Mouse (Mus musculus) right cerebral cortex, adult 18-20 months (tissue): ENCODE measurements around the gene Hoxb8.

Experiments used
- DNase-seq: peaks from one replicate; pipeline ENCODE4 v3.0.0; 2022; ENCODE audit warnings: mixed read lengths

Hoxb8 gene

DNA sequence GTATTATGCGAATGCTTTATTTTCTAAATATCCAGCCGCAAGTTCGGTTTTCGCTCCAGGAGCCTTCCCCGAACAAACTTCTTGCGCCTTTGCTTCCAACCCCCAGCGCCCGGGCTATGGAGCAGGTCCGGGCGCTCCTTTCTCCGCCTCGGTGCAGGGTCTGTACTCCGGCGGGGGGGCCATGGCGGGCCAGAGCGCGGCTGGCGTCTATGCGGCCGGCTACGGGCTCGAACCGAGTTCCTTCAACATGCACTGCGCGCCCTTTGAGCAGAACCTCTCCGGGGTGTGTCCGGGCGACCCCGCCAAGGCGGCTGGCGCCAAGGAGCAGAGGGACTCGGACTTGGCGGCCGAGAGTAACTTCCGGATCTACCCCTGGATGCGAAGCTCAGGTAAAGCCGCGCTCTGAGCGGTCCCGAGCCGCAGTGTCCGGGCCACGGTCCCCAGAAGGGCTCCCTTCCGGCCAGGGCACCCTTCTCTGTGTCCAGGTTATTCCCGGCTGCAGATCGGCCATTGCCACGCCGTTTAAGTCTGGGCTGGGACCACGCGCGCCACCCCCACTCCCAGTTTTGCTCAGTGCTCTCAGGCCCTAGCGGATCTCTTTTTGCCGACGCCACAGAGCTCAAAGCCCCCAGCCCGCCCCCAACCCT is 5.2 kb downstream of the Hoxb8 start:
- DNase-seq, result no peak

DNA sequence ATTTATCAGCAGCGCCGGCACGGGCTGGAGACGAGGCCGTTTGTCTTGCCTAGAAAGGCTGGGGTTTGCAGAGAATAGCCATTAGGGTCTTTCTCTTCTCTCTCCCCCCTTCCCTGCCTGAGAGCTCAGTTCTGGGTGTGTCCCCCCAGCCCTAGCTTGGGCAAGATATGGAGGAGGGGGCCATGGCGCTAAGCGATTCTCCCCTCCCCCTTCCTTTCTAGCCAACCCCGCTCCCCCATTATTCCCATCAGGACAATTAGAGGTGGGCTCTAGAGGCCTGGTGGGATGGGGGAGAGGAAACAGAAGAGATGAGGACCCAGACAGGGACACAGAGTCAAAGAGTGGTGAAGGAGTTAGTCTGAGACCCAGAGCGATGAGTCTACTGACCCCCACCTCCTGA is 5.7 kb downstream of the Hoxb8 start:
- no peak for DNase-seq

- no peak for DNase-seq
Observed at GRCm38 (mm10) chr11:96288455-96289221, 6.9 kb downstream of the Hoxb8 start.

DNA sequence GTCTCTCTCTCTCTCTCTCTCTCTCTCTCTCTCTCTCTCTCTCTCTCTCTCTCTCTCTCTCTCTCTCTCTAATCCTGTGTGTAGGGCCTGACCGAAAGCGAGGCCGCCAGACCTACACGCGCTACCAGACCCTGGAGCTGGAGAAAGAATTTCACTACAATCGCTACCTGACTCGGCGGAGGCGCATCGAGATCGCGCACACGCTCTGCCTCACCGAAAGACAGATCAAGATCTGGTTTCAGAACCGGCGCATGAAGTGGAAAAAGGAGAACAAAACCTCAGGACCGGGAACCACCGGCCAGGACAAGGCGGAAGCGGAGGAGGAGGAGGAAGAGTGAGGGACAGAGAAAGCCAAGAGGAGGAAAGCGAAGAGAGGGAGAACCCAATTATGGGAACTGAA is 7.6 kb downstream of the Hoxb8 start:
- DNase-seq, result no peak

DNA sequence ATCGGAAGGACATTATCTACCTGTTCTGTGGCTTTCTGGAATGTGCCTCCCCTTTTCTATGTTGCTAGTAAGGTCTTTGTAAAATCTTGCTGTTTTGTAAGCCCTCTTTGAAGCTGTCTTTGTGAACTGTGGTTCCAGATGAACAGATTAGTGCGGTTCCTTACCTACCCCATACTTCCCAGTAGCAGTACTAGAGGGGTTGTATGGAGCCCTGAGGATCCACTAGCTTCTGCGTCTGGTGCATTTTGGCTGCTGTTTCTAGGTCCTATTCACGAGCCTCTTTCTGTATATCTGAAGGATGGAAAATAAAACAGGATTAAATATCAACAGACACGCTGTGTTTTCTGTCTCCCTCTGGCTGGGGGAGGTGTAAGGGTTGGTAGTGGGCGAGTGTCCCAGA is 8.1 kb downstream of the Hoxb8 start:
- DNase-seq, result no peak

DNA sequence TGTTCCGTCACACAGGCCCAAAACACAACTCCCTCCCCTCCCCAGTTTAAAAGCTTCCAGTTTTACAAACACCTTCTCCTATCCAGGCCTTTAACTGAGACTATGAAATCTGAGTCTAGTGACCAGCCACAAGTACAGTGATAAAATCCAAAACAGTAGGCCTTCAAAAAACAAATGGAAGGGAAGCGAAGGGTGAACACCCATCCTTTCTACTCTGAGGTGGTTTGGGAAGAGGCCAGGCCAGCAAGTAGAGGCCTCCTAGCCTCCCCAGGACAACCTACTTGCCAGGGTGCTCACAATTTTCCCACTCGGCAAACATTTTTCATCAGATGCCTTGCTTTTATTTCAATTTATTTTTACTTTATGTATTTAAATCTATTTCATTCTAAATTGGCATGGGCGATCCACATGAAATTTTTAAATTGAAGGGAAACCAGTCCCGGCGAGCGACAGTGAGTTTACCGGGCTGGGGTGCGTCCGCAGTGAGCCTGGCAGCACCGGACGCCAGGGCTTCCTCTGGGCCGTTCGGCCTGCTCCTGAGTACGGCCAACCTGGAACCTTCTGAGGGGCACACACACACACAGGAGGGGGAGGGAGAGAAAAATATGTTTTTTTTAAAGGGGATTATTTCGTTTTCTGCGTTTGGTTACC is 9.1 kb downstream of the Hoxb8 start:
- DNase-seq, result no peak

DNA sequence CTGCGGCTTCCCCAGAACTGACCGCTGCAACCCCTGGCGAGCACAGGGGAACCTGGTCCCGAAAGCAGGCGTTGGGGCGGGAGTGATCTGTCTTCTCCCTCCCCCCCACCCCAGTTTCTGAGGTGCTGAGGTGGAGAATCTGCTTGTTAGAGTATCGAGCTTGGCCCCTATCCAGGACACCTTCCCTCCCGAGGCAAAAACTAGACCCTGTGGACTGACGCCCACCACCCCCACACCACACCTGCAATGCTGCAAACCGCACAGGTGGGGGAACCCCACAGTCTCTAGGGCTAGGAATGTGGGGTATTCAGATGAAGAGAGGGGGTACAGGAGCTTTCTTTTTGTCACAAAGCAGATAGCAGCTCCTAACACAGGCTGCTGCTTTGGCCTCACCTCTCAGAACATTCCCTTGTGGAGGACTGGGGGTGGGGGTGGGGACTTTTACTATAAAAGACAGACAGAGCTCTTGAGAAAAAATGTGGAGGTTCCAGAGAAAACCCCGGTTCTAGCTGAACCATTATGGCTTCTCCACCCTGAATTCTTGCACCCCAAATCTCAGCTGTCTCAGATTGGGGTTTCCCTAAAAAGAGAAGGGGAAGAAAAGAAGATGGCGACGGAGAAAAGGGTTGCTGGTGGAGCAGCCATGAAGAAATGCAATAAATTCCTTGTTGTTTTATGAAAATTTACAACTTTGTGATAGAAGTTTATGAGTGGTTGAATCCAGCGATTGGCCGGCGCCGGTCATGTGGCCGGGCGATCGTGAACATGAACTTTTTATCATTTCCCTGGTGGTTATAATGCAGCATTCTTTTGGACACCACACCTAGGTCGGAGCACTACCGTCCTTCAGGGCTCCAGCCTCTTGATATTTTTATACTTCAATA is 10.2 kb downstream of the Hoxb8 start, which contains the start of gene Hoxb6:
Gene Hoxb6 (plus strand): TSS at position 796 of the 884 bp plus-strand sequence.
- no peak for DNase-seq

- no peak for DNase-seq
Observed at GRCm38 (mm10) chr11:96292565-96293301, 11.0 kb downstream of the Hoxb8 start.

DNA sequence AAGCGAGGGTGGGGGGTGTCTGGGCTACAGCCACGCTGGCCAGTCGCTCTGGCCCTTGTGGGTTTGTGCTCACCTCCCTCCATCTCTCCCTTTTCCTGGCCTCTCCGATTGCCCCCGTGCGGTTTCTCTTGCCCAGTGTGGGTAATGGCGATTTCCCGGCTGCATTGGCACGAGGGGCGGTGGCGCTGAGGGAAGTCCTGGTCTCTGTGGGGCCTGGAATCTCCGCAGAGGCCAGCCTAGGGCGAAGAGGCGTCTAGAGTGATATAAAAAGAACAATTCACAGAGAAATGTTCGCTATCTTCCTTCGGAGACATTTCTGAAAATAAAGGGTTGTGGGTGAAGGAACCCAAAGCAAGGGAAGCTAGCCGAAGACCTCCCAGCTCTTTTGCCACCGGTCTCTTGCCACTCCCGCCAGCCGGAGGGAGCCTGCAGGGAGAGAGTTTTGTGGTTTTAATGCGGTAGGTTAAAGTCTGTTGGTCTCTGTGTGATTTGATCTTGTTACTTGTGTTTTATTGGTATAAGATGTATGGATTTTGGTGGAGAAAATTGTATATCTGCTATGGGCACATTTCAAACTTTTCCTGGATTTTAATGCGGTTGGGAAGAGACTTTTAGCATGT is 11.7 kb downstream of the Hoxb8 start:
- no peak for DNase-seq

DNA sequence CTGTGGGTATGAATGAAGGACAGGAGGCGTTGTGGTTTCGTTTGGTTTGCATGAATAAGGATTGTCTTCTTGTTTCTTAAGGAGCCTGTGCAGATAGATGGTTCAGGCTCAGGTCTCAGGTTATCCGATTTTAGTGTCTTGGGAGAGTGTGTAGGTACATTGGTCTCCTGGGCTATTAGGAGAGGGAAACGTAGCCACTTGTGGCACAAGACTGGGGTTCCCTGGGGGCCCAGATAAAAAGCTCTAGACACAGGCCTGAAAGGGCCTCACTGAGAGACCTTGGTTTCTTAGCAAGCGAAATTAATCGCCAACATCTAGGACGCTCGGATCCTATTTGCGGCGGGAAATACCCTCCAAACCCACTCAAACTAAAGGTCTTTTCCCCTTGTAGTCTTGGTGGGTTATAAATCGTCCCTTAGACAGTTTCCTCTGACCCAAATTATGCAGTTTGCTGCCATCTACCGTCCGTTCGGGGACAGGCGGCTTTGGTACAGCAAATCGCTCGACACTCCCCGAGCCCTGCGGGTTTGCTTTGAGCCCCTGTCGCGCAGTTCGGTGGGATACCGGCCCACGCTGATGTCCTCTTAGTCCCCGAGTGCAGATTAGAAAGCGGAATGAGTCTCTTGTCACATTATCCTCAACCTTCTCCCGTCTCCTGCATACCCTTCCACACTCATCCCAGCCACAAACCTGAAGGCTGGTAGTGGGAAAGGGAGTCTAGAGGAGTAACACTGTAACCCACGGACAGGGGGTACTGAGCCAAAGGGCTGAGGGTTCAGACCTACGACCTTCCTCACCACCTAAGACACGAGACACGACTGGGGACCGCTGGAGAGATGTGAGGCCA is 12.8 kb downstream of the Hoxb8 start:
- peak; percentile 14 for DNase-seq

- no peak for DNase-seq
Observed at GRCm38 (mm10) chr11:96295092-96295835, 13.6 kb downstream of the Hoxb8 start.

GRCm38 (mm10) chr11:96296997-96297396 is 15.3 kb downstream of the Hoxb8 start:
- no peak for DNase-seq

GRCm38 (mm10) chr11:96297428-96297827 is 15.7 kb downstream of the Hoxb8 start:
- DNase-seq, result no peak

DNA sequence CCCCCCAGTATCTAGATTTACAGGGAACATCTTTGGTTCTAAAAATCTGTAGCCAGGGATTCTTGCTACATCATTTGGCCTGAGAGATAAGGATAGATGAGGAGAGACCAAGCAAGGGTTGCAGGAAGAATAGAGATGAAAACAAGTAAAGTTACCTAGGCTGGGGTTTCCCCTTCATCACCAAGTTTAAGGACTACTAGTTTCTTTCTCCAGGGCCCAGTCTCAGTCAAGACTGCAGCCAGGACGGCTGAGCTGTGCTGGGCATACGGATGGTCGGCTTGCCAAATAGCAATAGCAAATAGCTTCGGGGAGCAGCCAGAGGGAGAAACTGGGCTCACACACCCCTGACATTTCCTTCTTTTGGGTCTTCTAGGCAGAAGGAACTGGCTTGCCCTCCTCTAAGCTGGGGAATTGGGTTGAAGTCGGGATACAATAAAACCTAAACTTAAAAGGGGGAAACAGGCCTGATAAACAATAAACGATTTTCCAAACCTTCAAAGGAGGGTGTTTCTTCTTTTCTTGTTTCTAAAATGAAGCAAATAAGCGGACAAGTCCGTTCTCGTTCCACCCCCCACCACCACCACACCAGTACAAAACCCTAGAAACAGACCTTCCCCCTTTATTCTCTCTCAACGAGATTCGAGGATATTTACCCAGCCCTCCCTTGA is 16.4 kb downstream of the Hoxb8 start:
- no peak for DNase-seq

GRCm38 (mm10) chr11:96298895-96299667 is 17.4 kb downstream of the Hoxb8 start:
- no peak for DNase-seq

GRCm38 (mm10) chr11:96299781-96300180 is 18.1 kb downstream of the Hoxb8 start:
- DNase-seq, result no peak

DNA sequence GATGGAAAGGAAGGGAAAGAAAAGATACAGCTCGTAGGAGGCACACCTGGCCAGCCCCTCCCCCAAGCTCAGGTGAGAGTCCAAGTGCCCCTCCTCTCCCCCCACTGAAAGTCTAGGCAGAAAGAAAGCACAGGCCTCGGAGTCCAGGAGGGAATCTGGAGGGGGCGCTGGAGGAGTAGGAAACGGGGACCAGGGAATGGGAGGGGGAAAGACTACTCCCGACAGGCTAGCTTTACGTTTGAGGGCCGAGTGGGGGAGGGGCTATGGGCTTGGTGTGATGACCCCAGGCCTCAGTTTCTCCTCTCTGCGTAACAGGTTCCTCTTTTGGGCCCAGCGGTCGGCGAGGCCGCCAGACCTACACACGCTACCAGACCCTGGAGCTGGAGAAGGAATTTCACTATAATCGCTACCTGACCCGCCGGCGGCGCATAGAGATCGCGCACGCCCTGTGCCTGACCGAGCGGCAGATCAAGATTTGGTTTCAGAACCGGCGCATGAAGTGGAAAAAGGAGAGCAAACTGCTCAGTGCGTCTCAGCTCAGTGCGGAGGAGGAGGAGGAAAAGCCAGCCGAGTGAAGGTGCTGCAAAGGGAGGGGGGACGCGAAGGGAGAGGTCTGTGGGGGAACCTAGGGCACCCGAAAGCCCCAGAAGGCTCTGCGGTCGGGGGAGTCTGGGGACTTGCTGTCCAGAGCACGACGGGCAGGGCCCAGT is 18.8 kb downstream of the Hoxb8 start:
- no peak for DNase-seq

GRCm38 (mm10) chr11:96301064-96301431 is 19.3 kb downstream of the Hoxb8 start:
- no peak for DNase-seq
